Mouse (Mus musculus): ENCODE measurements around the gene Nt5c3. TPM values are rescaled to one million over a fixed set of nuclear protein-coding genes. Genes with fewer than 3 reads are reported as not detected.

The Nt5c3 gene
- total RNA-seq (2021): 10 to 100 TPM; 44.7 to 58.6 TPM
- long read RNA-seq, experiment 1, transcript Nt5c3-201 (9 exons, 1,676 nt): major isoform, 29 of 59 reads
- long read RNA-seq, experiment 1, transcript Nt5c3-202 (10 exons, 1,519 nt): minor isoform, 11 of 59 reads
- long read RNA-seq, experiment 1, transcript Nt5c3-208 (10 exons, 1,067 nt): minor isoform, 12 of 59 reads
- long read RNA-seq, experiment 1, partial matches to known transcripts: 1 of 59 reads
- long read RNA-seq, experiment 1, other reads (novel, unspliced or antisense): 5 of 59 reads
- long read RNA-seq, experiment 2, transcript Nt5c3-208 (10 exons, 1,067 nt): minor isoform, 12 of 58 reads
- long read RNA-seq, experiment 2, transcript Nt5c3-201 (9 exons, 1,676 nt): major isoform, 35 of 58 reads
- long read RNA-seq, experiment 2, partial matches to known transcripts: 1 of 58 reads
- long read RNA-seq, experiment 2, other reads (novel, unspliced or antisense): 5 of 58 reads

DNA sequence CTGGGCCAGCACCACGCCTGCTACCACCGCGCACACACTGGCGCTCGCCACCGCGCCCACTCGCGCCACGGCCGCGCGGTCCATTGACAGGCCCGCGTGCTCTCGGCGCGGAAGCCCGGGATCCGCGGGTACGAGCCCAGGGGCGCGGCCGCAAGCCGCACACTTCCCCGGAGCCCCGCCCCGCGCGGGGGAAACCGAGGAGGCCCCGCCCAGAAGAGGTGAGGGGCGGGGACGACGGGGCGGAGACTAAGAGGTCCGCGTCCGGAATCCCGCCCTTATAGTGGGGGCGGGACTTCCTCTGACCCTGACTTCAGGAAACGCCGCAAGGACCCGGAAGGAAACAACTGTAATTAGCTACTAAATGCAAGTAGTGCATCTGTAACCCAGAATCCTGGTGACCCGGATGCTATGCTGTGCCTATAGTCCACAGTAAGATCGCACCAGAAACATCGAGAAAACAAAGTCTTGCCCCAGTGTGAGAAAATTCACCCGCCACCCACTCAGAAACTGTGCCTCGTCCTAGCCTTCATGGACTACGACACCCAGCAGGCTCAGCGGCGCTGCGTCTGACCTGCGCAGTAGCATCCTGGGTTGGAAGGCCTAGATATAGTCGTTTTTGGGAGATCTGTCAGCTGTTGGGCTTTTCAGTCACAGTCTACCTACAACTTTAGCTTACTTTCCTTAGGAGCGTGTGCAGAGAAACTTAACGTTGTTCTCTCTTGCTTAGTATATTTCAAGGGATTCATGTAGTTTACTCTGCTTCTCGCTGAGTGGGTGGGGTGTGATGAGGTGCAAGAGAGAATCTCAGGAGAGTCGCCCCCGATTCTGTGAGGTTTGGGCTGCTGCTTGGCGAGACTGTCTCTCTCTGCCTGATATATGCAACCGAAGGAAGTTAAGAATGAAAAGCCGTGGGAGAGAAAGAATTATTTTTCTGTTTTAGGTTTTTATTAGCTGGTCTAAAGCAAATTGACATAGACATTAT lies at the start of gene Nt5c3, which contains the start of gene Vmn1r4:
Nt5c3 (minus strand) TSS at position 207 of the 982 bp plus-strand sequence.
Vmn1r4 (plus strand) TSS at position 290 of the 982 bp plus-strand sequence.
- DNase-seq (ENCODE audit: low spot score in 2 of 2): peak; percentile 86 to 92

GRCm38 (mm10) chr6:56969973-56970372 lies 46.2 kb upstream of the Nt5c3 start, which contains the start of gene Vmn1r5:
Gene Vmn1r5, plus strand, starts transcription at chr6:56970273.
- no peak for DNase-seq (ENCODE audit: low spot score in 2 of 2)

DNA sequence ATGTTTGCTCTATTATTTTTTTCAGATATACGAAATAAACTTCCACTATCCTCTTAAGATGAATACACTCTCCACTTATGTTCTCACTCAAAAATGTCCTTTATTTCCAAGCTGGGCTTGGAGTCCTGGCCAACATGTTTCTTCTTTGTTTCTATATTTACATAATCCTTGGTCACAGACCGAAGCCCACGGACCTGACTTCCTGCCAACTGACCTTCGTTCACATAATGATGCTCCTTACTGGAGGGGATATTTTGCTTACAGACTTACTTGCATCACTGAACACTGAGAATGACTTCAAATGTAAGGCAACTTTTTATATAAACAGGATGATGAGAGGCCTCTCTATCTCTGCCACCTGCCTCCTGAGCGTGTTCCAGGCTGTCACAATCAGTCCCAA lies 32.7 kb upstream of the Nt5c3 start:
- no peak for DNase-seq (ENCODE audit: low spot score in 2 of 2)

GRCm38 (mm10) chr6:56934366-56934765 lies 10.6 kb upstream of the Nt5c3 start:
- DNase-seq (ENCODE audit: low spot score in 2 of 2): no peak

- no peak for DNase-seq (ENCODE audit: low spot score in 2 of 2)
Observed at GRCm38 (mm10) chr6:56932464-56932863, 8.7 kb upstream of the Nt5c3 start.

GRCm38 (mm10) chr6:56931648-56932415 lies 8.1 kb upstream of the Nt5c3 start:
- no peak for DNase-seq (ENCODE audit: low spot score in 2 of 2)

- DNase-seq (ENCODE audit: low spot score in 2 of 2): no peak
Observed at GRCm38 (mm10) chr6:56923331-56923725, 404 bp downstream of the Nt5c3 start.

GRCm38 (mm10) chr6:56920222-56921092 lies 3.3 kb downstream of the Nt5c3 start:
- DNase-seq (ENCODE audit: low spot score in 2 of 2): no peak

DNA sequence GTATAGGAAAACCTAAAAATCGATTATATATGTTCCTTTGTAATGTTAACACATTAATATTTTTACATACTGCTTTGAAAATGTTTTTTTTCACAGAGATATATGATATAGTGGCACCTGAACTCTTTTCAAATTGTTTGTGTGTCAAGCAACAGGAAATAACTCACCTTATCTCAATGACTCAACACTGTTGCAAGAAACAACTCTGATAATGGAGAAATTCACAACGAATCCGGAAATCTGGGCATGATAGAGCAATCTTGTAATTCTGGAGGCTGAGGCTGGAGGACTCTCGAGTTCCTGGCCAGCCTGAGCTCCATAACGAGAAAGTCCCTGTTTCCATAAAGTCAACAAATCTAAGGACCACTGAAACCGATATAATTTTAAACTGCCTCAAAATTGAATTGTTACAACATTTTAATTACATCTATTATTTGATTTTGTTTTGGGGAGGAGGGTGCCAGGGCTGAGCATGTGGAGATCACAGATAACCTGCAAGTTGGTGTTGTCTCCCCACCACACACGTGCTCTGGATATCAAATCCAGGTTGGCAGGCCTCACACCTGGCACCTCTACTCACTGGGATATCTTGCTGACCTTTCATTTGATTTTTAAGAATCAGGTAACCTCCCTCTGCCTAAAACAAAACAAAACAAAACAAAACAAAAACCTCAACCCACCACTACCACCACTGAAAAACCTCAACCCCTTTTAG lies 4.2 kb downstream of the Nt5c3 start:
- DNase-seq (ENCODE audit: low spot score in 2 of 2): no peak

DNA sequence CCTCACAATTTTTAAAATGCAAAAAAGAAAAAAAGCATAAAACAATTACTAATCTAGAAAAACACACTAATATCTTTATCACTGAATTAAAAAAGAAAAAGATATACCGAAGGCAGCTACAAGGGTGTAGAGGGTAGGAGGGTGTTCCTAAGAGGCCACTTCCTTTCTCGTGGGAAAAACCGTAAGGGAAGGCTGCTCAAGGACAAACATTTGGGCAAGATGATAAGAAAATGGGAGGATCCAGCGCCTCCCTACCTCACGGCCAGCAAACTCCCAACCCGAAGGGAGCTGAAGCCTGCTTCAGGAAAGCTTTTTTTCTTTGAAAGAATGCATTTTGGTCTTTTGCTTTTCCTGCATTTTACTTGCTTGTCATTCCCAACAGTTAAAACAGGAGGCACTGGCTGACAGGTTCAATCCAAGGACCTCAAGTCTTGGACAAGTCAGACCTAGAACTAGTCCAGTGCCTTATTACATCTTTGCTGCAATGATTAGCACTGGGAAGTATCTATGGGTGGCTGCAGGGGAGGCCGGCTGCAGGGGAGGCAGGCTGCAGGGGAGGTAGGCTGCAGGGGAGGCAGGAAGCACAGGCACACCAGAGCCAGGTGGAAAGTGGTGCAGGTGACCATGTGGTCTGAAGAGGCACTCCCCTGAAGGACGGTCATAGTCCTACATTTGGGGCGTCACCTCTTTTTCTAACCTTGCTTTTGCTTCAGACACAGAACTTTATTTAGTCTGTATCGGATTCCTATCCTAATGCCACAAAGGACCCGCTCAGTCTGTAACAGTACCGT lies 6.0 kb downstream of the Nt5c3 start:
- no peak for DNase-seq (ENCODE audit: low spot score in 2 of 2)

DNA sequence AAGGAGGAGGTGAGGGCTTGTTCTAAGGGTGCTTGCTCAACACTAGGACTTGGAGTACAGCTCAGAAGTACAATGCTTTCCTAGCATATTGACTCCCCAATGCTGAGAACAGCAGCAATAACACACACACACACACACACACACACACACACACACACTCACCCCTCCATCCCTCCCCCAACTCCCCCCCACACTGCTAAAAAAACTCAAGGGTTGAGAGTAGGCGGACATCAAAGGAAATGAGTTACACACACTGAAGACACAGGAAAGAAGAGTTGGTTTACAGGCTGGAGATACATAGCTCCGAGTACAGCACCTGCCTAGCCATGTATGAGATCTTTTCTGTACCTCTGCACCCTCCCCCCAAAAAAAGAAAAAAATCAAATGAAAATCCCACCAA lies 7.5 kb downstream of the Nt5c3 start:
- DNase-seq (ENCODE audit: low spot score in 2 of 2): no peak

- DNase-seq (ENCODE audit: low spot score in 2 of 2): no peak
Observed at GRCm38 (mm10) chr6:56913092-56913858, 10.5 kb downstream of the Nt5c3 start.

- no peak for DNase-seq (ENCODE audit: low spot score in 2 of 2)
Observed at GRCm38 (mm10) chr6:56910910-56911309, 12.8 kb downstream of the Nt5c3 start.

DNA sequence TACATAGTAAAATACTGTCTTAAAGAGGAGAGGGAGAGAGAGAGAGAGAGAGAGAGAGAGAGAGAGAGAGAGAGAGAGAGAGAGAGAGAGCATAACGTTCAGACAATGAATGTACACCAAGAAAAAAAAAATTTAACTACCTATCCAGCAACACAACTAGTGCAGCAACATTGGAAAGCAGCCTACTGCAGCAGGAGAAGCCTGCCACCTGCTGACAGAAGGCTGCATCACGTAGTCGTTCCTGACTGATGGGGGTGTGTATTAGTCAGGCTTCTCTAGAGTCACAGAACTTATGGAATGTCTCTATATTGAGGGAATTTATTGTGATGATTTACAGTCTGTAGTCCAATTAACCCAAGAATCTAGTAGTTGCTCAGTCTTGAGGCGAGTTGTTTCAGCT lies 14.8 kb downstream of the Nt5c3 start:
- peak; percentile 28 to 48 for DNase-seq (ENCODE audit: low spot score in 2 of 2)

GRCm38 (mm10) chr6:56908397-56908796 lies 15.3 kb downstream of the Nt5c3 start:
- DNase-seq (ENCODE audit: low spot score in 2 of 2): no peak

GRCm38 (mm10) chr6:56907973-56908372 lies 15.8 kb downstream of the Nt5c3 start:
- no peak for DNase-seq (ENCODE audit: low spot score in 2 of 2)

- no peak for DNase-seq (ENCODE audit: low spot score in 2 of 2)
Observed at GRCm38 (mm10) chr6:56906121-56906846, 17.4 kb downstream of the Nt5c3 start.
